Mouse (Mus musculus): ENCODE results near the gene Sh2b1.

- TF ChIP-seq POLR2A (IDR thresholded peaks at IDR 0.05; ENCODE audit: insufficient read depth, low read length) (no peak), CTCF (IDR thresholded peaks at IDR 0.05; ENCODE audit: low read depth, low read length) (no peak)
Measured at GRCm38 (mm10) chr7:126511287-126511686, 36.1 kb upstream of the Sh2b1 start.

All from ES-Bruce4 (cell line).